Mouse (Mus musculus): ENCODE data around the gene Pgam2.

DNA sequence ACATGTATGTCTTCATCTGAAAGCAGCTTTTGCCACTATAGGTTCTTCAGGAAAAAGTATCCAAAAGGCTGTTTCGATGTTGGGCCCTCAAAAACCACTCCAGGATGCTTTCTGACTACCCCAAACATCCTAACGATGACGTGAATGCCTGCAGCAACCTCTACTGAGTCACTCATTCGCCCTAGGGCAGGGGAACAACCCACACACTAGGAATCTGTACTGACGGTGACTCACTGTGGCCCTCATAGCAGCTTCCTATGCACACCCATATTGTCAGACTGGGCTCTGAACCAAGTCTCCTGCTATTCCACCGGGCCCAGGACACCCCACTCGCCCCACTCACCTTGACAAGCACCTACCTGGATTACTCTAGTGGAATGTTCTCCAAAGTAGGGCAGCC lies 31.5 kb upstream of the Pgam2 start:
- TF ChIP-seq CTCF (IDR thresholded peaks at IDR 0.05; ENCODE audit: low read depth), result no peak
- TF ChIP-seq EP300 (IDR thresholded peaks at IDR 0.05; ENCODE audit: low read depth), result no peak

All from heart, postnatal 0 days (tissue).